Mouse (Mus musculus) gastrocnemius, postnatal 36 days (tissue): ENCODE measurements around the gene Map3k19. TPM values are rescaled to one million over a fixed set of nuclear protein-coding genes. Genes with fewer than 3 reads are reported as not detected.

Experiments
- total RNA-seq, 2 experiments: library from RNA; stranded (reverse); gene quantifications; 2 replicates each; pipeline ENCODE4 v1.2.3; 2021

The Map3k19 gene
- total RNA-seq, 2 experiments from 2014 or later, result not detected

Other genes starting within 250 kb of the Map3k19 start
- not detected for gene Tmem163, start 175.5 kb downstream of the Map3k19 start, total RNA-seq
- not detected for gene Acmsd, start 125.6 kb downstream of the Map3k19 start, total RNA-seq
- 10 to 100 TPM; 20.2 to 22.7 TPM for gene Ccnt2, start 80.9 kb downstream of the Map3k19 start, total RNA-seq
- 10 to 100 TPM; 22.8 TPM for gene Rab3gap1, start 13.7 kb upstream of the Map3k19 start, total RNA-seq
- 1 to 10 TPM; 4.8 to 5.4 TPM for gene Zranb3, start 248.0 kb upstream of the Map3k19 start, total RNA-seq
- gene R3hdm1, start 248.3 kb upstream of the Map3k19 start, total RNA-seq, result 10 to 100 TPM; 60.6 to 67.7 TPM